Mouse (Mus musculus): Measurements from ENCODE around the gene Kcnk12.

DNA sequence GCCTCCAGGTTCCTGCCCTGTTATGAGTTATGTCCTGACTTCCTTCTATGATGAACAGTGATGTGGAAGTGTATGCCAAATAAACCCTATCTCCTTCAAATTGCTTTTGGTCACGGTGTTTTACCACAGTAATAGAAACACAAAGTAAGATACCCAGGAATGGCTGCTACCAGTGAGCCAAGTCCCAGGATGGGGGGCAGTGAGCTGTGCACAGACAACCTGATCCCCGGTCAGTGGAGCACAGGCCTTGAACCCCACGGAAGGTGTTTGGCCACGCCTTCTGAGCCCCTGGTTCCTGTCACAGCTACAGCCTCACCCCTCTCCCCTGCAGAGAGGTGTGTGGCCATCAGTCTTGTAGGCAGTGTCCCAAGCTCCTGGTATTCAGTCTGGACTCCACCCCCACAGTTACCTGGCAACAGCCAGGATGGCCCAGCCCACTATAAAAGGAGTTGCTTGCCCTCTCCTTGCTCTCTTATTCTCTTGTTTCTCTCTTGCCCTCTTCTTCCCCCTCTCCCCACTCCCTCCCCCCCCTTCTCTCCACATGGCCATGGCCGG is 27.7 kb upstream of the Kcnk12 start:
- no peak for TF ChIP-seq POLR2A (IDR thresholded peaks at IDR 0.05; ENCODE audit: extremely low read depth, insufficient read depth, low read length)
- TF ChIP-seq CTCF (IDR thresholded peaks at IDR 0.05; ENCODE audit: extremely low read depth, insufficient read depth, low read length) = no peak
